Mouse (Mus musculus): Measurements from ENCODE around the gene Dbx1. TPM values are rescaled to one million over a fixed set of nuclear protein-coding genes. Genes with fewer than 3 reads are reported as not detected.

Dbx1 gene
- polyA plus RNA-seq, 1 experiment from 2014 or later: 1.3 TPM

Other genes with a start within 250 kb of the Dbx1 start
- gene Htatip2, start 122.3 kb upstream of the Dbx1 start, polyA plus RNA-seq (2014; fragmentation: Nextera tagmentation; extraction: Ambion mirVana): 3.0 and 3.5 TPM in 2 replicates
- 51.2 and 57.0 TPM in 2 replicates for gene Prmt3, start 141.5 kb upstream of the Dbx1 start, polyA plus RNA-seq (2014; fragmentation: Nextera tagmentation; extraction: Ambion mirVana)

All from hindbrain, embryonic 14.5 days (tissue).